Mouse (Mus musculus) brain, embryonic 14.5 days (tissue): ENCODE data around the gene Lrrc75a.

ENCODE experiments used
- CTCF ChIP-seq: fragments of 200-500 bp; IDR thresholded peaks from 2 replicates; pipeline ENCODE4 v1.5.1; 2012; ENCODE audit warnings: inconsistent platforms, mild to moderate bottlenecking, moderate library complexity, borderline replicate concordance; ENCODE audit not compliant: insufficient read depth, insufficient read length; ENCODE audit errors: extremely low read depth
- POLR2A ChIP-seq: fragments of 200-500 bp; IDR thresholded peaks from 2 replicates; pipeline ENCODE4 v1.6.1; 2012; ENCODE audit warnings: mild to moderate bottlenecking, inconsistent platforms, borderline replicate concordance; ENCODE audit not compliant: poor library complexity, insufficient read depth, insufficient read length, severe bottlenecking; ENCODE audit errors: extremely low read depth

- no peak for TF ChIP-seq POLR2A
- no peak for TF ChIP-seq CTCF
Observed at GRCm38 (mm10) chr11:62612604-62613003, 35.7 kb downstream of the Lrrc75a start.
